Mouse (Mus musculus) limb, embryonic 11.5 days (tissue): ENCODE measurements around the gene Mastl. TPM values are rescaled to one million over a fixed set of nuclear protein-coding genes. Genes with fewer than 3 reads are reported as not detected.

Experiments used
- ATAC-seq: fragments of 200-750 bp; cut with Nextera tagmentation; 2 replicates; pipeline ENCODE4 v1.8.0; 2017; ENCODE audit warnings: low read depth; ENCODE audit not compliant: insufficient number of reproducible peaks, low FRiP score, low TSS enrichment
- DNase-seq: peaks from one replicate; pipeline ENCODE4 v3.0.0-alpha.2; 2015; ENCODE audit warnings: low spot score
- H3K27ac ChIP-seq: fragments of 300-500 bp; sonication (generic); replicated peaks from 2 replicates; pipeline ENCODE4 v1.5.1; 2014; ENCODE audit warnings: low read depth, mild to moderate bottlenecking, low read length
- H3K27me3 ChIP-seq: fragments of 300-500 bp; sonication (generic); 2 replicates; pipeline ENCODE4 v1.6.1; 2014; ENCODE audit warnings: mild to moderate bottlenecking, low read length, mixed read lengths; ENCODE audit not compliant: control insufficient read depth, insufficient read depth
- H3K36me3 ChIP-seq: fragments of 300-500 bp; sonication (generic); 2 replicates; pipeline ENCODE4 v1.6.1; 2014; ENCODE audit warnings: mild to moderate bottlenecking, low read length, moderate library complexity, mixed read lengths; ENCODE audit not compliant: control insufficient read depth, insufficient read depth
- H3K4me1 ChIP-seq: fragments of 300-500 bp; sonication (generic); 2 replicates; pipeline ENCODE4 v1.6.1; 2014; ENCODE audit warnings: low read length, mixed read lengths; ENCODE audit not compliant: control insufficient read depth, insufficient read depth
- H3K4me2 ChIP-seq: fragments of 300-500 bp; sonication (generic); 2 replicates; pipeline ENCODE4 v1.6.1; 2014; ENCODE audit warnings: low read depth, mild to moderate bottlenecking, moderate library complexity; ENCODE audit not compliant: severe bottlenecking
- H3K4me3 ChIP-seq: fragments of 300-500 bp; sonication (generic); 2 replicates; pipeline ENCODE4 v1.5.1; 2014; ENCODE audit warnings: low read depth, low read length
- H3K9ac ChIP-seq: fragments of 300-500 bp; sonication (generic); 2 replicates; pipeline ENCODE4 v1.6.1; 2014; ENCODE audit warnings: mild to moderate bottlenecking, low read length
- H3K9me3 ChIP-seq: fragments of 300-500 bp; sonication (generic); 2 replicates; pipeline ENCODE4 v1.6.1; 2016; ENCODE audit warnings: low read length; ENCODE audit not compliant: control insufficient read depth
- WGBS: fragments of 180-500 bp; shearing (Covaris S2); extraction: QIAGEN DNeasy Blood & Tissue Kit; methylation state at CpG from one replicate; pipeline ENCODE4 v1.1.7; 2014; 5-methylcytosine and 5-hydroxymethylcytosine counted together
- polyA plus RNA-seq: library from polyadenylated mRNA; unstranded; fragments of >200 nt; fragmentation: Nextera tagmentation; extraction: Ambion mirVana; gene quantifications from 2 replicates; pipeline ENCODE4 v1.2.1, GENCODE M21; 2014

The Mastl gene
- polyA plus RNA-seq, 1 experiment from 2014 or later, result 13.0 TPM

DNA sequence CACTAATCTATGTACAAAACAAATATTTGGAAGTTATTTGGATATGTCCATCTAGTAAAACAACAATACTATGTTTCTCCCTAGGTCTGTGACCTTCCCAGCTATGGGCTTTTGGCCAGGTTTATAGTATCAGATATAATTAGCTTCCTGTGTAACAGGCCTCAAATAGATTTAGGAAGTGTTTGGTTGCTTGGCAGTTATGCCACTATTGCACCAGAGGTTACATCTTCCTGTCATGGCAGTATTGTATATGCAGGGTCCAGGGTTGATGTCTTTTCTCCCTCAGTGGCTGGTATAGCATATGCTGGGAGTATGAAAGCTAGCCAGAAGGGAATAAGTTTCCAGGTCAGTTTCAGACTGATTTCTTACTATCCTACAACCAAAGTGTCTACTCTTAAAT is 53.6 kb downstream of the Mastl start:
- no peak overlapping the region for H3K4me3 ChIP-seq
- H3K27ac ChIP-seq, result no peak overlapping the region
- DNase-seq (no peak), ATAC-seq (no peak)
- H3K9me3 ChIP-seq, result no peaks in the 10 kb centered on the region
- H3K4me2 ChIP-seq, result no peak overlapping the region
- no peak overlapping the region for H3K9ac ChIP-seq
- no peaks in the 10 kb centered on the region for H3K36me3 ChIP-seq
- no peaks in the 10 kb centered on the region for H3K27me3 ChIP-seq
- H3K4me1 ChIP-seq, result no peaks in the 10 kb centered on the region

- no peaks in the 10 kb centered on the region for H3K9me3 ChIP-seq
- no peak overlapping the region for H3K9ac ChIP-seq
- no peaks in the 10 kb centered on the region for H3K4me1 ChIP-seq
- no peak overlapping the region for H3K4me3 ChIP-seq
- no peak for DNase-seq
- H3K36me3 ChIP-seq, result peaks cover 6% of the 10 kb centered on the region; the same call in 1 of the 2 replicates
- no peak overlapping the region for H3K27ac ChIP-seq
- H3K27me3 ChIP-seq, result no peaks in the 10 kb centered on the region
- H3K4me2 ChIP-seq, result no peak overlapping the region
- ATAC-seq, result no peak
Observed at GRCm38 (mm10) chr2:23097028-23097427, 58.8 kb downstream of the Mastl start.

GRCm38 (mm10) chr2:23092216-23092615 is 63.6 kb downstream of the Mastl start:
- Histone ChIP-seq H3K4me3 (no peak overlapping the region), H3K4me2 (no peak overlapping the region), H3K36me3 (peaks cover 8% of the 10 kb centered on the region; the same call in 1 of the 2 replicates), H3K27ac (no peak overlapping the region), H3K9me3 (no peaks in the 10 kb centered on the region), H3K27me3 (no peaks in the 10 kb centered on the region), H3K4me1 (no peaks in the 10 kb centered on the region), H3K9ac (no peak overlapping the region)
- 63% methylated on average over 5 of the region's 5 CpGs for WGBS
- DNase-seq, result peak; percentile 34
- ATAC-seq, result no peak

DNA sequence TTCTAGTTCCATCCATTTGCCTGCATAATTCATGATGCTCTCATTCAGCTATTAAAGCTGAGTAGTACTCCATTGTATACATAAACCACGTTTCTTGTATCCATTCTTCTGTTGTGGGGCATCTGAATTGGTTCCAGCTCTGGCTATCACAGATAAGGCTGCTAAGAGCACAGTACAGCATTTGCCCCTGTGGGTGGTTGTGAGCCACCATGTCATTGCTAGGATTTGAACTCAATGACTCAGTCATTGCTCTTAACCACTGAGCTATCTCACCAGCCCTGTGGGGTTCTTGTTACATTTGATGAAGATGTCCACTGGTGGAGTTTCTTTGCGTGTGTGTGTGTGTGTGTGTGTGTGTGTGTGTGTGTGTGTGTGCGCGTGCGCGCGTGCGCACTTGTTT is 71.3 kb downstream of the Mastl start:
- Histone ChIP-seq H3K27ac (no peak overlapping the region), H3K9me3 (no peaks in the 10 kb centered on the region), H3K4me2 (no peak overlapping the region), H3K4me1 (no peaks in the 10 kb centered on the region), H3K9ac (no peak overlapping the region), H3K36me3 (peaks cover 6% of the 10 kb centered on the region; the same call in 1 of the 2 replicates), H3K4me3 (no peak overlapping the region), H3K27me3 (no peaks in the 10 kb centered on the region)
- no peak for ATAC-seq
- WGBS, result 92% methylated on average over 8 of the region's 8 CpGs
- DNase-seq, result no peak

DNA sequence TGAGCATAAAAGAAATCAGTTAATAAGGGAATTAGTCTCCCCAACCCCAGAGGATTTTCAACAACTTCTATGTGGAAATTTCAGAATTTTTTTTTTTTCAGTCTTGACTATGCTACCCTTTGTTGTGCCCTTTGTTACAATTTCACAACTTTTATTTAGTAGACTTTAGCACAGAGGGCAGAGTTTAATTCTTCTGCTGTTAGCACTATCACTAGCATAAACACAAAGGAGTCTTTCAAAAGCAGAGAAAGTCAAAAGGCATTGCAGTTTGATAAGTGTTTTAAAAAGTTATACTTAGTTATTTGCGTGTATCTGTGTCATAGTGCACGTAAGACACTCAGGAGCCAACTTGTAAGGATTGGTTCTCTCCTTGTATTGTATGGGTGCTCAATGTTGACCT is 77.2 kb downstream of the Mastl start:
- Histone ChIP-seq H3K9me3 (no peaks in the 10 kb centered on the region), H3K9ac (no peak overlapping the region), H3K27me3 (no peaks in the 10 kb centered on the region), H3K4me2 (no peak overlapping the region), H3K4me3 (no peak overlapping the region), H3K4me1 (no peaks in the 10 kb centered on the region), H3K27ac (no peak overlapping the region), H3K36me3 (peaks cover 3% of the 10 kb centered on the region; the same call in 1 of the 2 replicates)
- 97% methylated on average over 2 of the region's 2 CpGs for WGBS
- no peak for ATAC-seq
- no peak for DNase-seq

DNA sequence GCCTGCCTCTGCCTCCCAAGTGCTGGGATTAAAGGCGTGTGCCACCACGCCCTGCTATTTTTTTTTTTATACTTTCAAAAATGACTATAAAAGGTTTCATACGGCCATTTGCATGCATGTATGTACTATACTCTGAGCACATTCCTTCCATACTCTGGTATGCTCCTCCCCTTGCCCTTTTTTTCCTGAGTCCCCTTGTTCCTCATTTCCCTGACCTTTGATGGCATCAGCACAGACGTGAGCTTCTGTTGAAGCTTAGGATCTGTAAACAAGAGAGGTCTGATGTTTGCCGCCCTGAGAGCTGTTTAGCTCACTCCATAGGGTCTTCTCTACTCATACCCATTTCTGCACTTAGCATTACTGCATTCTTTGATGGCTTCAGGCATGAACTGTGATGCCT is 78.1 kb downstream of the Mastl start:
- Histone ChIP-seq H3K4me1 (no peaks in the 10 kb centered on the region), H3K4me3 (no peak overlapping the region), H3K4me2 (no peak overlapping the region), H3K27ac (no peak overlapping the region), H3K27me3 (no peaks in the 10 kb centered on the region), H3K9me3 (no peaks in the 10 kb centered on the region), H3K9ac (no peak overlapping the region), H3K36me3 (peaks cover 3% of the 10 kb centered on the region; the same call in 1 of the 2 replicates)
- no peak for DNase-seq
- ATAC-seq, result no peak
- WGBS, result 88% methylated on average over 5 of the region's 5 CpGs

DNA sequence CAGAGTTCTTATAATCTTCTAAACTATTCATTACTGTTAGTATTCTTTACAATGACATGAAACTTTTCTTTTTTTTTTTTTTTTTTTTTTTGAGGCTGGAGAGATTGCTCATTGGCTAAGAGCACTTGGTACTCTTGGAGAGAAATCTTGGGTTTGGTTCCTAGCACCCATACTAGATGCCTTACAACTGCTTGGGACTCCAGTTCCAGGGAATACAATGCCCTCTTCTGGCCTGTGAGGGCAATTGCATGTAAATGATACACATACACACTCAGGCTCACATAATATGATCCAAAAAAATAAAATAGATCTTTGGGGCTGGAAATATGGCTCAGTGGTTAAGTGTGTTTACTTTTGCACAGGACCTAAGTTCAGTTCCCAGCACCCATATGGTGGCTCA is 79.0 kb downstream of the Mastl start:
- H3K9ac ChIP-seq, result no peak overlapping the region
- H3K27ac ChIP-seq, result no peak overlapping the region
- DNase-seq, result no peak
- H3K4me3 ChIP-seq, result no peak overlapping the region
- no peaks in the 10 kb centered on the region for H3K27me3 ChIP-seq
- no peak for ATAC-seq
- no peaks in the 10 kb centered on the region for H3K4me1 ChIP-seq
- H3K9me3 ChIP-seq, result no peaks in the 10 kb centered on the region
- H3K4me2 ChIP-seq, result no peak overlapping the region
- H3K36me3 ChIP-seq, result peaks cover 3% of the 10 kb centered on the region; the same call in 1 of the 2 replicates

DNA sequence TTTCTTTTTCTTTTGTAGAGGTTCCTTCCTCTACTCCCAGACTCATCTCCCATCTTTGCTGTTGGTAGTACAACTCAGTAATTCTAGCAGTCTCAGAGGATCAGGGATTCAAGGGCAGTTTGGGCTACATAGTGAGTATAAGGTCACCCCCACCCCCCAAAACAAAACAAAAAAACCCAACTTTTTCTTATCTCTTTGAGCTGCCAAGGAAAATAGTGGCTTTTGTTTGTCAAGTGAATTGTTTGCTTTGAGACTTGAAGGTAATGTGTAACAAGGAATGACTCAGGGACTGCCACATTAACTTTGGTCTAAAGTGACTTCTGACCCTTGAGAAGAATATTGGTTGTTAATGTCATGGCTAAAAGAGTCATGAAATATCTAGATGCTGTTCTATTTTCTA is 80.0 kb downstream of the Mastl start:
- DNase-seq, result no peak
- Histone ChIP-seq H3K27me3 (no peaks in the 10 kb centered on the region), H3K4me1 (no peaks in the 10 kb centered on the region), H3K9me3 (no peaks in the 10 kb centered on the region), H3K9ac (no peak overlapping the region), H3K36me3 (peaks cover 3% of the 10 kb centered on the region; the same call in 1 of the 2 replicates), H3K4me3 (no peak overlapping the region), H3K4me2 (no peak overlapping the region), H3K27ac (no peak overlapping the region)
- ATAC-seq, result no peak

DNA sequence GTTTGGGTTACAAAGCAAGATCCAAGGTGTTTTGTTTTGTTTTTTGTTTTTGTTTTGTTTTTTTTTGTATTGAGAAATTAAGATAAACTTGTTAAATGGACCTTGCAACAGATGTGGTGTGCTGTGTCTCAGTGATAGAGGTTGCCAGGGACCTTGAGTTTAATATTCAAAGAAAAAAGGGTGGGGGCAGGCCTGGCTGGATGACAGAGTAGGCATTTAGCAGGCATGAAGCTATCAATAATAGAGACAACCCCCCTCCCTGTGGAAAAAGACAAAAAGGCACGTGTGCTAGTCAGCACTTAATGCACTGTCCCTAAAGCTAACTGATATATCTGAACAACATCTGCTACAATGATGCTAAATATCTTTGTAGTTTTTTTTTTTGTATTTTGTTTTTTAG is 84.4 kb downstream of the Mastl start:
- ATAC-seq (no peak), DNase-seq (no peak)
- no peaks in the 10 kb centered on the region for H3K36me3 ChIP-seq
- H3K9ac ChIP-seq, result no peak overlapping the region
- 82% methylated on average over 1 of the region's 1 CpGs for WGBS
- no peak overlapping the region for H3K4me3 ChIP-seq
- H3K9me3 ChIP-seq, result no peaks in the 10 kb centered on the region
- H3K27ac ChIP-seq, result no peak overlapping the region
- H3K4me2 ChIP-seq, result no peak overlapping the region
- no peaks in the 10 kb centered on the region for H3K4me1 ChIP-seq
- no peaks in the 10 kb centered on the region for H3K27me3 ChIP-seq
